Mouse (Mus musculus): Measurements from ENCODE around the gene Il9r.
A peak's percentile ranks its signal among the peaks of the same experiment; 100 is the strongest.

Gene Il9r

DNA sequence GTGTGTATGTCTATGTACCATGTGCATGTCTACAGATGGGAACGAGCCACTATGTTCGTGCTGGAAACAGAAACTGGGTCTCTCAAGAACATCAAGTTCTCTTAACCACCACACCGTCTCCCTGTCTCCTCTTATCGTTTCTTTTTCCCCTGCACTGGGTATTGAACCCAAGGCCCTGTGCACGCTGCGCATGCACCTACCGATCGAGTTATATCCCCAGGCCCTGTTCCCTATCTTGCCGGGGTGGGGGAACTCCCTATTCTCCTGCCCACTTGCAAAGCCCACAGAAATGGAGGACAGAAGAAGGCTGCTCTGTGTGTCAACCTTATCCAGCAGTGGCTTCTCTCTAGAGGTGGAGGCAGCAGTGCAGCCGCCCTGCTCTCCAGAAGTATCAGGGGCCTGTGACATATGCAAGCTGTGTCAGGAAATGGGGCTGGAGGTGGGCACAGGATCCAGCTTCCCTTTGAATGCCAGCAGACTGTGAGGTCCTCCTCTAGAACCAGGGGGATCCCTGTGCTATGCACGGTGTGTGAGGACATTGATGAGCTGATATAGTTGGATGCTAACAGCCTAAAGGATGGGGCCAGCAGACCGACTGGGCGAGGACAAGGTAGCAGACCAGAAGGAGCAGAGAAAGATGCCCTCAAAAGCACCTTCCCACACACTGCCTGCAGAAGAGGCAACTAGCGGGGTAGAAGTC lies 1.7 kb downstream of the Il9r start:
- no peak for DNase-seq (ENCODE audit: low spot score)

DNA sequence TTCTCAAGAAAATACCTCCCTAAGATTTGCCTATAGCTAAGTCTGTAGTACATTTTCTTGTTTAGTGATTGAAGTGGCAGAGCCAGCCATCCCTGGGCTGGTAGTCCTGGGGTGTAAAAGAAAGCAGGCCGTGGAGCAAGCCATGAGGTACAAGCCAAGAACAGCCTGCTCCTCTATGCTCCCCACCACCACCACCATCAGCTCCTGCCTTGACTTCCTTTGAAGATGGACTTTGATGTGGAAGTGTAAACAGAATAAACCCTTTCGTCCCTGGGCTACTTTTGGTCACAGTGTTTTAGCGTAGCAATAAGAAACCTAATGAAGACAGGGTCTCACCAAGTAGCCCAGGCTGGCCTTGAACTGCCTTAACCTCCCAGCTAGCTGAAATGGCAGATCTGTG lies 2.3 kb downstream of the Il9r start:
- DNase-seq (ENCODE audit: low spot score) = no peak

DNA sequence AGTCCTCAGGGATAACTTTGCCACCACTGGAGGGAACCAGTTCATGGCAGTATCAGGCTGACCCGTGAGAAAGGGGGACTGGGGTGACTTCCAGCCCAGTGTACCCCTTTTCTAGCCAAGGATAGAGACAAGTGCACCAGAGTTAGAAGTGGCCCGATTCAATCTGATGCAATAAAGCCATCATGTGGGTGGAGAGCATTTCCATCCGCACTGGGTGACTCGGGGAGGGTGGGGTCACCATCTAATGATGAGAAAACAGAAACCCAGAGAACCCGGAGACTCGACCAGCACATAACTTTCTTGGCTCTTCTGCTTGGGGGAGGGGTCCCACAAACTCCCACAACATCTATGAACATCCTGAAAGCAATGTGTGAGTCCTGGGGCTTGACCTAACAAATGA lies 3.4 kb downstream of the Il9r start:
- DNase-seq (ENCODE audit: low spot score) = no peak

DNA sequence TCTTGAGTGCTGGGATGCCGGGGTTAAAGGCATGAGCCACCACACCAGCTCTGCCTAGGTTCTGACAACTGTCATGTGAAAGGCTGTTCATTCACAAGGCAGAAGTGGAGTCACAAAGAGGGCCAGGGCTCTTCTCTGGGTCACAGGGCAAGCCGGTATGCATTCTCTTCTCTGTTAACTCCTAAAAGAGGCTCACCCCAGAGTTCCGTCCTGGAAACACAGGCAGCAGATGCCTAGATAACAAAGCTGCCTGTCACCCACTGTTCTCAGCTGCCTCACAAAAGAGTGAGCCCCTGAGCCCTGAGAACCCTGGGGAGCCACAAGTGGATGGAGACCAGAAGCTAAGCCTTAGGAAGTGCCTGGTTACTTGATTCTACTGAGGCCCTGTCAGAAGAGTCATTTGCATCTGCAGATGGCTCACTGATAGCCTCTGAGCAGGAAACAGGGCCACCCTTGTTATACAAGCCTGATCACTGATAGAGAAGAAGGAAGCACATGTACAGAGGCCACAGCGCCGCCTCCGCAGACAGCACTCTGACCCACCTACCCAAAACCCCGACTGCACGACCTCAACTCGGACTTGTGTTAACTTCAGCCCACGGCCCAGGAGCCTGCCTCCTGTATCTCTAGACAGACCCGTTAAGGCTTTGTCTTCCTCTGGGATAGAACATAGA lies 4.1 kb downstream of the Il9r start:
- DNase-seq (ENCODE audit: low spot score) = no peak

DNA sequence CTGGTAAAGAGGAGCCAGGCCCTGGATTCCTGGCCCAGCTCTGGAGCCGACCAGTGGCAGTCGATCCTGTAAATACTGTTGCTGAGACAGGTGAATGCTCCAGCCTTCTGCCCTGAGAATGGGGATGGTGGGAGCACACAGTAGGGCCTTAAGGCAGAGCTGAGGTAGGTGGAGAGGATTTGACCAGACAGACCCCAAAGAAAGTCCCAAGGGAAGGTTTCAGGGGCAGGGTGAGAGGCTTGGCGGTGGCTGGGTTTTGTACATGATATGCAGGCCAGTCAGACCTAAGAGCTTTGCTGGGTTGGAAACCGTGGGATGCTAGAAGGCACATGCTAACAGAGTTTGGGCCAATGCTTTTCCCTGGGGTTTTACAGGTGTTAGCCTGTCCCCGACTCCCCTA lies 5.5 kb downstream of the Il9r start:
- no peak for DNase-seq (ENCODE audit: low spot score)

DNA sequence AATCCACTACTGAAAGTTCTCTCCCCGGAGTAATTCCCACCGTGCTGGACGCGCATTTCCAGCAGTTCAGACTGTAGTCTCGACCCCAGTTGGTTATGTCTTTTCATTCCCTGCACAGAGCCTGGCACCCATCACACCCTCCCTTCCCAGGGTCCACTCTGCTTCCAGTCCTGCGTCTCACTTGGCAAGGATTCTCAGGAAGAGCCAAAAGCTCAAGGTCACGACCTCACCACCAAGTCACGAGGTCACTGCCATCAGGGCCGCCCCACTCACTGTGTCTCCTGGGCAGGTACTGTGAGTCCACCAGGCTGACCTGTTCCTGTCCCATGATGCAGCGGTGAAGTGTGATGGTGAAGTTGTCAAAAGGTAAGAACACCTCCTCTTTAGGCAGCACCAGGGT lies 6.0 kb downstream of the Il9r start:
- no peak for DNase-seq (ENCODE audit: low spot score)

DNA sequence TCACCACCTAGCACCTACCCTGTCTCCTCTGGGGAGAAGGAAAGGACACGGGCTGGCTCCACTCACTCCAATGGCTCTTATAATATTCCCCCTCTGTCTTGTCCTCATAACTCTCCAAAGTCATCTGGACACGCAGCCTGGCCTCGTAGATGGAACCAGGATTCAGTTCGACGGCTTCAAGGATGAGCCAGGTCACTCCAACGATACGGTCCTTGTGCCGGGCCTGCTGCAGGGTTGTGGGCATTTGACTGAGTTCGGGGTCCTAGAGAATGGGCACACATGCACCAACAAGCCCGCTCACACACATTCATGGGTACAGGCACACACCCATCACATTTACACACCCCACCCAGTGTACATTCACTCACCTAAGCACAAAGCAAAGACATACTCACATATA lies 6.9 kb downstream of the Il9r start:
- no peak for DNase-seq (ENCODE audit: low spot score)

DNA sequence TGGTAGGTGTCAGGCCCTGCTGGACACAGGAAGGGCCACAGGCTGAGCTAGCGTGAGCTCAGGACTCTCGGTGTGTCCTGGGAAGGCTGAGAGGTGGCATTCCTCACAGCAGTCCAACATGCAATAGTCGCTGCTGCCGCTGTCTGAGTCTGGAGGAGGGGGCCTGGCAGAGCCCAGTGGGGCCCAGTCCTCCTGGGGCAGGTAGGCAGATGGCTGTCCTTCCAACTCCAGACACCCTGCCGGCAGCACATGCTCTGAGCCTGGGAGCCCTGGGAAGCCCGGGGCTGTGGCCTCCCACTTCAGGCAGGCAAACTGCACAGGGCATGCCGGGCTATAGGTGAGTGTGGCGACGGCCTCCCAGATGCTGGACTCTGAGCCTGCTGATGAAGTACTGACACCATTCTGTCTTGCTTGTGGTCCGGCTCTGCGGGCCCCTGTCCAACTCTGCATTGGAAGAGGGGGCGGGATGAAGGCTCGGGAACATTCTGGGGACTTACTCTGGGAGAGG lies 9.4 kb downstream of the Il9r start:
- DNase-seq (ENCODE audit: low spot score) = no peak

DNA sequence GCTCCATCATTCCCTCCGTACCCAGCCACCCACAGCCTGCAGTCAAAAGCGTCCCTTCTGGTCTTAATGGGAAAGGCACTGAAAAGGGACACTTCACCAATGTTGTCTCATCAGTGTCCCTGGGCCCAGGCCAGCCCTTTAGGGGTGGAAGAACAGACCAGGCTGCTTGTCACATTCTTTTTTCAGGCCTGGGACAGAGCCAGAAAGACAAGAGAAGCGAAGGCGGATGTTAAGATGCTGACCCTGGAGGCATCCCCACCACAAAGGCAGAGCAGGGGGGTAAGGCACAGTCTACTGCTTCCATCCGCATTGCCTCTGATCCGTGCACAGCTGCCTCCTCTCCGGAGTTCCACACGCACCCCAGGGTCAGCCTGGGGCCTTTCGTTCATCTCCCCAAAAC lies 10.0 kb downstream of the Il9r start:
- DNase-seq (ENCODE audit: low spot score) = no peak

DNA sequence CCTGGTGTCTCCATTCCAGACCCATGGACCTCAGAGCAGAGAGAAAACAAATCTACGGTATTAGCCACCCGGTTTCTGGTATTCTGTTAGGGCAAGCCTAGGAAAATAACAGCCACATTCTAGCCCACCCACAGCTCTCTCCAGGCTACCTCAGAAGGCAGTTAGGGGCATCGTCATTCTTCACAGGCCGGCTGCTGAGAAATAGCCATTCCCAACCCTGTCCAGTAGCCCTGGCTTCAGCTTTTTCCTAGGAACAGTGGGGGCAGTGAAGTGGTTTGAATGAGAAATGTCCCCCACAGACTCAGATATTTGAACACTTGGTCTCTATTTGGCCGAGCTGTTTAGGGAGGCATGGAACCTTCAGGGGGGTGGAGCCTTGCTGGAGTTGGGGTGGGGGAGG lies 10.6 kb downstream of the Il9r start:
- DNase-seq (ENCODE audit: low spot score) = no peak

DNA sequence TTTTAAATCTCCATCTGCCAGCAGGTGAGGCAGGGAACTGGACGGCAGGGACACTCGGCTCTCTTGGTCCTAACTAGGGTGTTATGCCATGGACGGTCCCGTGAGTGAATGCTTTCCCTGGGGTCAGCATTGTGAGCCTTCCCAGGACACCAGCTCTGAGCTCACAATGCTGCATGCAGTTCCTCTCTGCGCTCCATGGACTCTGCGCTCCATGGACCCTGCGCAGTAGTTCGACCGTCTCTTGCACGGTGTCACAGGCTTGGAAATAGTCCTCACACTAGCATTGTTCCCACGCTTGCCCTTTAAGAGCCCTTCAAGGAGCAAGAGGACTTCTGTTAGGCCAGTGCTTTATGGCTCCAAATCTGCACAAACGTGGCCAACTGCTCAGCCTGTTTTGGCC lies 11.2 kb downstream of the Il9r start:
- DNase-seq (ENCODE audit: low spot score) = no peak

DNA sequence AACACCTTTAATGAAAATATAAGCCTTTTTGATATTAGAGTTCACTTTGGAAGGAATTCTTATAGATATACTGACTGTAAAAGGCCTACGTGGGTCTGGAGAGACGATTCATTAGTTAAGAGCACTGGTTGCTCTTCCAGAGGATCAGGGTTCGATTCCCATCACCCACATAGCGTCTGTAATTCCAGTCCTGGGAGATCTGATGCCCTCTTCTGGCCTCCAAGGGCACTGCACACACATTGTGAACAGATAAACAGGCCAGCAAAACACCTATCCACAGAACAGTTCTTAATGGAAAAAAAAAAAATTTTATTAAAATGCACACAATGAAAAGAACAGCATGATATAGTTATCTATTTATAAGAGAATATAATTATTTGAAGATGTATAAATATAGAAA lies 12.8 kb downstream of the Il9r start:
- DNase-seq (ENCODE audit: low spot score) = no peak

DNA sequence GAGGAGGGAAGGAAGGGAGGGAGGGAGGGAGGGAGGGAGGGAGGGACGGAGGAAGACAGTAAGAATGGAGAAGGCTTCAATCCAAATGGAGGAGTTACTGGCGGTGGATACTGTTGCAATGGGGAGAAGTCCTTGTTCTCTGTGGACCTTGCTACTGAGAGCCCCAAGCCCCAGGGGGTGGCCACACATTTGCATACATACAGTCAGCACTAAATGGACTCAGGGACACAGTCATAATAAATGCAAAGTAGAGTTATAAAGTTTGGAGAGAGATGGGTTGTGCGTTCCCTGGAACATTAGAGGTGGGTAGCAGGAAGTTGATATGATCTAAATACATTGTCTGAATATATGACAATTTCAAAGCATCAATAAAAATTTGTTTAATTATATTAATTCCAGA lies 14.0 kb downstream of the Il9r start:
- no peak for DNase-seq (ENCODE audit: low spot score)

DNA sequence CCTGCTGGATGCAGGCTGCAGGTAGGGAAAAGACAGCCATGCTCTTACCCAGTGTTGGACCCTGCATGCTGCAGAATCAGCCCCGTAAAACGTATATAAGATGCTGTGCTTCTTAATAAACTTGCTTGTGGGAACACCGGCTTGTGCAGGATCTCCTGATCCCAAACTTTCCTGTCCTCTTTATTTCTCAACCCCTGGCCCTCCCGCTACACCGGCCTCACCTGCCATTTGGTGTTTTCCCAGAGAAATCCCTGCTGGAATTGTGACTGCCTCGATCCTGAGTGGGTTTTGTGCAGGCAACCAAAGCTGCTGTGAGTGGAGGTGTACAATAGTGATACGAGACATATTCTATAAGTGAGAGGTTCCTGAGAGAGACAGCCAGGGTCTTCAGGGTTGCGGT lies 15.6 kb downstream of the Il9r start:
- no peak for DNase-seq (ENCODE audit: low spot score)

DNA sequence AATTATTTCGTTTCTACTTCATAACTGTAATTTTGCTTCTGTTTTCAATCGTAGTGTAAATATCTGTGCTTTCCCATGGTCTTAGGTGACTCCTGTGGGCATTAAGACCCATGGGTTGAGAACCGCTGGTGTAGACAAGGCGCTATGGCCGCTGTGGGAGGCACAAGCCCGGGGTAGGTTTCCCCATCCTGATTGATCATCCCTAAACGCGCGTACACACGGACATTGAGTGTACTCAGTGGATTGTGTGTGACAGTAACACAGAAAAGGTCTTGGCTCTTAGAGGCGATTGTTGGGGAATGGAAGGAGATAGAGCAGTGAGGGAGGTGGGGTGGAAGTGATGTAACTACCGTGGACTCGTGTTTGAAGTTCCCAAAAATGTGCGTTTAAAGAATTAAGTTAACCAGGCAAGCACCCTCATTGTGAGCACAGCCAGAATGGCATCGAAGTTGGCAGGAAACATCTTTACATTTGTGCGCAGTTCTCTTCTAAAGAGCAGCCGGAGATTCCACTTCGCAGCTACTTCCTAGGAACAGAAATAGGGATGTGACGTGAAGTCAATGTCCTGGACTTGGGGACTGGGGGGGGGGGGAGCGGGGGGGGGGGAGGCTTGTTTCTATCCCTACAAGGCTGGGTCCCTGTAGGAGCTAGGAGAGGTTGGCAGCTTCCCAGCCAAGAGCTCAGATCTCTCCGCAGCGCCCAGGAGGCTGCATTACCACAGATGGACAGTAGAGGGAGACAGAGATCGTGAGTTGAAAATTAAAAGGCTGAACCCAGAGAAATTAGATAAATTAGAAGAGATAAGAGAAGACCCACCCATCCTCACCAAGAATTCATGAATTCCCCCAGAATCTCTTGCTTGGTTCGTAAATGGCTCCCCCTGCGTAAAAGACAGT lies 17.9 kb downstream of the Il9r start:
- peak; percentile 40 for DNase-seq (ENCODE audit: low spot score)

DNA sequence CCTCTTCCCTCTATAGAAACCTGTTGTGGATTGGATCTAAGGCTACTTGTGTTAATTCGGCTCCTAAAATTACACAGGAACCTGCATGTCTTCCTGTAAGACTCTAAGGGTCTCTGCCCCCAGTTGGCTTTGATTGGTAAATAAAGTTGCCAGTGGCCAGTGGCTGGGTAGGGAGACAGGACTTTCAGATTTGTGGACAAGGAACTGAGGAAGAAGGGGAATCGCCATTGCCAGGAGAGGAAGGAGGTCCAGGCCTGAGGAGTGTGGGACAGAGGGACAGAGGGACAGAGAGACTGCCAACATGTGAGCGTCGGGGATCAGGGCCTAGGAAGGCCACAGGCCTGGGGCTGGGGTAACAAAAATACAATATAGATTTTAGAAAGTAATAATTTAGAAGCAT lies 18.8 kb downstream of the Il9r start:
- no peak for DNase-seq (ENCODE audit: low spot score)

DNA sequence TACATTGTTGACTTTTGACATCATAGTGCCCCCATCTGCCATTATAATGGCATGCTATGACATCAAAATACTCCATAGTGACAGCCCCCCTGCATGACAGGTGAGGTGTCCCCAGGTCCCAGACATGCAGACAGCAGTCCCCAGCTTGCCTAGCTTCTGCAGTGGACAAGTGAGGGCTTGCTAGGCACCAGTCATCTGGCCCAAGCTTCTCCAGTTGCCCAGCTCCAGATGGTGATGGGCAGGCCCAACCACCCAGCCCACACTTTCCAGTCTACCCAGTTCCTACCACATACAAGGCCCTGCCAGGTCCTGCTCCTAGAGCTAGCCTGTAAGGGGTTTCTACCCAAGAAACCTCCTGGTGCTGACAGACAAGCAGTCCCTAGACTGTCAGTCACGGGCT lies 21.6 kb downstream of the Il9r start:
- DNase-seq (ENCODE audit: low spot score) = no peak

DNA sequence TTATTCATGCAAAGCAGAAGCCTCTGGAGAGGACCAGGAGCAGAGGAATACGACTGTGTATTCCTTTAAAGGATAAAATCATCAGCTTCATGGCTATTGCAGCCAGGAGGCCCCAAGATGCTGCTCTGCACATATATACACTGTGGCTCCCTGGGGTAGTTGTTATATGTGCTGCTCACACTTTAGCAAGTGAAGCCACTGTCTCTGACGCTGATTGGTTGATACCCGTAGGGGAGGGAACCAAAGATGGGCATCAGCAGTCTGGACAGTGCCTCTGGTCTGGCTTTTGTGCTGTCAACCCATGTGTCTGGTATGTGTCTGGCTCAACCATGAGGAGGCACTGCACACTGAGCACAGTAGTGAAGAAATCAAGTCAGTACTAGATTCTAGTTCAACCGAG lies 33.4 kb downstream of the Il9r start:
- no peak for DNase-seq (ENCODE audit: low spot score)

DNA sequence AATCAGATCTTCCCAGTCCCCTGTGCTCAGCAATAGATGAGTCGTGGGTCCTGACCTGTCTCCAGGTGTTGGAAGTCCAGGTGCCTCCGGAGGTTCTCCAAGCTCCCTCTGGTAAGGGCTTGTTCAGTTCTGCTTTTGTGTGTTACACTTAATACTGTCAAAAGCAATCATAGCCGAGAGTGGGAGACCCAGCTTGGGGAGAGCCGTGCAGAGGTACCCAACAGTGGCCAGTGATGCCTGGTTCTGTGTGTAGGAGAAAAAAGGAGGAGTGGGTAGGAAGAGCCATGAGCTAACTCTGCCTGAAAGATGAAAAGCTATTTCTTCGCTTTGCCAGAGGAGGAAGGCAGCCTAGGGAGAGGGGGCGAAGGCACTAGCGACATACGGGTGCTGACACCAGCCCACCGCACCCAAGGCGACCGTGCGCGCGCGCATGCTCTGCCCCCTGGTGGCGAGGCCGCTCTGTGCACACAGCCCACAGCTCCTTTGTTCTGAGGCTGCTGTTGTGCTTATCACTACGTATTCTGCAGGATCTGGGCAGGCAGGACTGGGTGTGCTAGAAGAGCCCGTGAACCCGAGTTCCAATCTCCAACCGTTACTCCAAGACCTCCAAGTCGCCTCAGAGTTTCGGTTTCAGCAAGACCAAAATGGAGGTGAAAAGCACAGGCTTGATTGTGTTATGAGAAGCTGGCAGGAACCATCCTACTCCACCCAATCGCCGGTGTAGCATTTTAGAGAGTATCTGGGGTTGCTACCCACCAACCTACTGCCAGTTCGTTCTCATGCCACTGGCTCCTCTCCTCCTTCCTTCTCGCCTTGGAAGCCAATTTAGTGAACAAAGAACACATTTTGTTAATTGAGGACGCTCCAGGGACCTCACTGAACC lies 37.9 kb downstream of the Il9r start:
- DNase-seq (ENCODE audit: low spot score) = peak; percentile 50

DNA sequence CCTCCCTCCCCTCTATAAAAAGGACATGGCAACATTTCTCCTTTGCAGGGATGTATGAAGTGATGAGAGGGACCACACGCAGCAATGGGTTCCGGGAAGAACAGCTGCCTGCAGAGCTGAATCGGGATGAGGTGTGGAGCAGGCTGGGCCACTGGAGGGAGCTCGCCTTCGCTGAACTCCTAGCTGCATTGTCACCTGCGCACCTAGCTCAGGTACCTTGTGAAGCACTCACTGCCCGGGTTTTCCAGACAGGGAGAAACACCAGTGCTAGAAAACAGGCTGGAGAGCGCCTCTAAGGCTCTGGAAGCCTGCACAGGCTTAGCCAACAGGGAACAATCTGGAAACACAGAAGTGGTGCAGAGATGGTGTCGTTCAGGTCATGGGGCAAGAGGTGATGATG lies 38.6 kb downstream of the Il9r start:
- DNase-seq (ENCODE audit: low spot score) = no peak

DNA sequence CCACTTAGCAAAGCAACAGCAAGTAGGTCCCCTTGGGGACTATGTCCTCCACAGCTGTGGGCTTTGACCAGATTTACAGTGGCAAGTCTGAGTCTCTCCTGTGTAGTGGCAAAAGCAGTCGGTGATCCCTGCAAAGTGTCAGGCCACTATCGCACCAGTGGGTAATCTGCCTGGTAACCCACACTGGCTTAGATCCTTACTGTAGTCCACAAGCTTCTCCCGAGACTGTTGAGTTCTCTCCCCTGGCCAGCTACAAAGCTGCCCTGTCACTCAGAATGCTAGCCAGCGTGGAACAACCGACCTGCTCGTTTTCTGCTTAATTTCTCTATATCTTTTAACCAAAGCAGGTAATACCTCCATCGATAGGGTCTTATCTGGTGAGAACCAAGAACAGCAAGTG lies 39.7 kb downstream of the Il9r start:
- no peak for DNase-seq (ENCODE audit: low spot score)

DNA sequence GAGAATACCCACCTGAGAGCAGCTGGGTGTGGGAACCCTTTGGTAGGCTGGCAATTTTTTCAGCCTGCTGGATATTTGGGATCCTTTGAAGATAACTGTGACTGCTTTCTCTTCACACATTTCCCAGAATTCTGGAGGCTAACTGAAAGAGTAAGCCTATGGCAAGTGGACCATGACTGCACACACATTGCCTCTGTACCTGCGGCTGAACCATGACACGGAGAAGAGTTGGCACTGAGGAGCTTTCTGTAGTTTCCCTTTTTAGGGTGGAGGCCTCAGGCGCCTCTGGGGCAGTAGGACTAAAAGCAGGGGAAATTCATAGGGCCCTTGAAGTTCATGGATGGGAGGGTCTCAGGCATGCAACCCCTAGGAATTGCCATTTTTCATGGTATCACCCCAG lies 40.9 kb downstream of the Il9r start:
- DNase-seq (ENCODE audit: low spot score) = no peak
